Mouse (Mus musculus) granulocyte monocyte progenitor cell, adult 5-6 weeks (primary cell): Measurements from ENCODE around the gene Gm11032. TPM values are rescaled to one million over a fixed set of nuclear protein-coding genes. Genes with fewer than 3 reads are reported as not detected.
"Not testable (repeated sequence)": the region's sequence is repeated elsewhere in the genome, so short reads cannot be mapped to it uniquely, and the experiment has no call there.

Source experiments
- ATAC-seq: replicated peaks from 2 replicates; pipeline ENCODE4 v1.8.0; 2016; ENCODE audit warnings: mild to moderate bottlenecking, moderate TSS enrichment, inconsistent platforms; ENCODE audit not compliant: poor library complexity, severe bottlenecking
- total RNA-seq, 2 experiments: library from RNA; stranded (forward) in 1 of 2; stranded (reverse) in 1 of 2; fragments of 200-712, 200-1000 nt in 1 of 2; fragments of >200 nt in 1 of 2; fragmentation: Nextera tagmentation in 1 of 2; gene quantifications; 2 replicates each; pipeline ENCODE4 v1.2.3; 2014 to 2017

Gm11032 gene
- total RNA-seq (2014; fragmentation: Nextera tagmentation) (not detected in 2 replicates), total RNA-seq (2017) (not detected in 2 replicates)

GRCm38 (mm10) chr11:4620017-4620485, at the start of gene Gm11032:
TSS of gene Gm11032 (plus strand) at chr11:4620067.
- no peak for ATAC-seq

DNA sequence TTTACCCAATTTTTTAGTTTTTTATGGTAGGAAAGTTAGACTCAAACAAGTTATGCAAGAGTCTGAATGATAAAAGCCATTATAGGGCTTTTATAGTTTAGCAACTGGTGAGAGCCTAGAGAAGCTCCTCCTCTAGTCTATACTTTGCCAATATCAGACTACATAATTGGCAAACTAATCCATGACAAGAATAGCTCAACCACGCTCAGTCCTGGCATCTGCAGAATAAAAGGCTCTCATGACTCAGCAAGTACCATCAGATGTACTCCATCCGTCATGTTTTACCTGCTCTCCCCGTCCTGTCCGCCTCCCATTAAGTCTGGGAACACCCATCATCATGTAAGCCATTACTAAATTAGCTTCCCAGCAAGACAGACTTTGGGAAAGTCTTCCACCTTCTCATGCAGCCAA, 48.4 kb upstream of the Gm11032 start:
- ATAC-seq = no peak

- ATAC-seq = not testable (repeated sequence)
Observed at GRCm38 (mm10) chr11:4576090-4576732, 43.7 kb upstream of the Gm11032 start.

DNA sequence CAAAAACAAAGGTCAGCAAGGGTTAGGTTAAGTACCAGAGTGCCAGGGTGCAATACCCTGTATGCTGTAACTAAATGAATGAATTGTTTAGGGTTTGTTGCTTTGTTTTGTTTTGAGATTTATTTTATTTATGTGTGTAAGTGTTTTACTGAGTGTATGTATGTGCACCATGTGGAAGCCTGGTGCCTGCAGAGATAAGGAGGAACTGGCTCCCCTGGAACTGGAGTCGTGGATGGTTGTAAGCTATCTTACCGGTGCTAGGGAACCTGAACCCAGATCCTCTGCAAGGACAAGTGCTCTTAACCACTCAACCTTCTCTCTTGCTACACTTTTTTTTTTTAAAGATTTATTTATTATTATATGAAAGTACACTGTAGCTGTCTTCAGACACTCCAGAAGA, 42.8 kb upstream of the Gm11032 start:
- no peak for ATAC-seq

DNA sequence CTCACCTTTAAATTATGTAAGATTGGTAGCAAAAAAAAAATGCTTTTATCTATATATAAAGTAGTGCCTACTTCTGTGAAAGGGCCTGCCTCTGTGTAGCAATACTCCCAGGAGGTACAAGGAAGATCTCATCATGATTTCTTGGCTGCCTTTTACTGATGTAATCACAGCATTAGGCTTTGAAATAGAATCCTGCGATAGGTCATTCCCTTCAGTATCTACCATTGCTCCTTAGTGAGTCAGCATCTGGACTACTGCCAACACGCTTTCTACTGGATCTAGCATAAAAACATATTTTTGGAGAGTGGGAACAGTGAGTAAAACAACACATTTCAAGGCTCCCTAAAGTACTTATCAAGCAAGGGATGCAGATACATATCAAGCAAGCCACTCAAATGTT, 41.2 kb upstream of the Gm11032 start:
- peak; percentile 44 for ATAC-seq

GRCm38 (mm10) chr11:4591811-4592210, 28.1 kb upstream of the Gm11032 start:
- ATAC-seq = peak; percentile 50

GRCm38 (mm10) chr11:4593491-4593848, 26.4 kb upstream of the Gm11032 start:
- ATAC-seq = no peak

GRCm38 (mm10) chr11:4593849-4594607, 25.8 kb upstream of the Gm11032 start:
- ATAC-seq = peak; percentile 6

GRCm38 (mm10) chr11:4594608-4595500, 25.0 kb upstream of the Gm11032 start, which contains the start of gene Mtmr3:
TSS of gene Mtmr3 (minus strand) at chr11:4594863.
- ATAC-seq = peak; percentile 88

DNA sequence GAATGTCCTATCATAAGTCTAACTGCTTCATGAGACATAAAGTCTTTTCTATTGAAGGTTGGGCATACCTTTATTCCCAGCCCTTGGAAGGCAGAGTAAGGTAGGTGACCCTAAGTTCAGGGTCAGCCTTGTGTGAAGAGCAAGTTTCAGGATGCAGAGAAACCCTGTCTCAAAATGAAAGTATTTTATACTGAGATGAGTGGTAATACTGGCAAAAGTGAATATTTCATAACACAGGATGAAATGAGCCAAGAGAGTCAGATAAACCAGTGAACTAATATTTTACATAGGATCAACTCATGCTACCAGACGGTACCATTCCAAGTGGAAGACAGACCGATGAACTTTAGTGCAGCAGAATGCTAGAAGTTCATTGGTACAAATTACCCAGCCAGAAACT, 21.5 kb upstream of the Gm11032 start:
- no peak for ATAC-seq

GRCm38 (mm10) chr11:4599916-4600315, 20.0 kb upstream of the Gm11032 start:
- ATAC-seq = peak; percentile 83

GRCm38 (mm10) chr11:4601890-4602289, 18.0 kb upstream of the Gm11032 start:
- ATAC-seq = no peak

- ATAC-seq = peak; percentile 23
Observed at GRCm38 (mm10) chr11:4602691-4603441, 17.0 kb upstream of the Gm11032 start.

DNA sequence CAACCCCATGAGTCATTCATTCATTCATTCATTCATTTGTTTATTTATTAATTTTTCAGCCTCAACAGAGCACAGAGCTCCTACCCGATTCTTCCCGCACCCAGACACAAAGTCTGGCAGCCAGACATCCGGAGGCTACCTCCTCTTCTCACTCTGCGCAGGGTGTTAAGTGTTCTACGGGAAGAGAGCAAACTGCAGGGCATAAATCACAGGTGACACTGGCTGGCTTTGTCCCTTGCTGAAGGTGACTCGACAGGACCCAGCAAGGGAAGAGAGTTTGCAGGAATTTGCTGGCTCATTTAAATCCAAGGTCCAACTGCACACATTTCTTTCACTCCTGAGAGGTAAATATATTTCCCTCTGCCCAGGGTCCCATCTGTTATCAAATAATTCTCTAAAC, 15.4 kb upstream of the Gm11032 start:
- no peak for ATAC-seq

DNA sequence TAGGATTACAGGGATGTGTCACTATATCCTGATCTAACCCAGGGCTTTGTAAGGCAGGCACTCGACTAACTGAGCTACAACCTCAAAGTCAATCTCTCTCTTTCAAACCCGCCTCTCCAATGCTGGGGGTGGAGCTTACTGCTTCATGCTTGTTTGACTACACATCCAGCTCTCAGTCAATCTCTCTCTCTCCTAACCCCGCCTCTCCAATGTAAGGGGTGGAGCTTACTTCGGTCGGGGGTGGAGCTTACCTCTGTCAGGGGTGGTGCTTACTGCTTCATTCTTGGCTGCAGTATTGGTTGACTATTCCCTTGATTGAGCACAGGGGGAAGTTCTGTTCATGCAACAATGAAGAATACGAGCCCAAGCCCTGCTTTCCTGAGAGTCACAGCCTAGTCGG, 14.5 kb upstream of the Gm11032 start:
- peak; percentile 71 for ATAC-seq

DNA sequence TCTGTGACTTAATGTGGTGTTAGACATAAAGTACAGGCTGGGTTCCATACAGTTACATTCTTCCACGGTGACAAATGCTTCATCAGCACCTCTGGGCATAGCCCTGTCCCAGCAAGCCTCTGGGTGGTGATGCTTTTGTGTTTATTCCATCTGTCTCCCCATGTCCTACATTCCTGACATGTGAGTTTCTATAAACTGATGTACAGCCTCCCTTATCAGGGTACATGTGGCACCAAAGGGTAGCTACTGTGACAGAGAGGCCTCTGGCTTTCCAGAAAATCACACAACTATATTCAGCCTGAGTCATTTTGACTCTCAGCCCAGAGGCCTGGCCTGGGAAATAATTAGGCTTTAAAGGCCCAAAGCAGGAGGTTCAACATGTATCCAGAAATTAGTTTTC, 13.3 kb upstream of the Gm11032 start:
- ATAC-seq = no peak

- ATAC-seq = no peak
Observed at GRCm38 (mm10) chr11:4611904-4612303, 8.0 kb upstream of the Gm11032 start.

GRCm38 (mm10) chr11:4620501-4621108, 738 bp downstream of the Gm11032 start:
- no peak for ATAC-seq

DNA sequence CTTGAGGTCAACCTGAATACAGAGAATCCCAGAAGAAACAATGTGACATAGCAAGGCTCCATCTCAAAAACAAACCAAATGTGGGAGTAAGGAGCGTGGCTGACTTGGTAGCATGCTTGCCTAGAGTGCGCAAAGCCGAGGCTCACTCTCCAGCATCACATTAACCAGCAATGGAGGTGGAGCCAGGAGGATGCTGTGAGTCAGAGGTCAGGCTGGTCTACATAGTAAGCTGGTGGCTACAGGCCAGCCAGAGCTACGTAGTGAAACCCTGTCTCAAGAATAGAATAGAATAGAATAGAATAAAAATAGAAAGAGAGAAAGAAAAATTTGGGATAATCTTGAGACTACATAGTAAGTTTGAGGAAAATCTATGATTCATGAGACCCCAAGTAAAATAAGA, 2.0 kb downstream of the Gm11032 start:
- no peak for ATAC-seq
